Mouse (Mus musculus): ENCODE data around the gene Serpinf2. TPM values are rescaled to one million over a fixed set of nuclear protein-coding genes. Genes with fewer than 3 reads are reported as not detected.

The Serpinf2 gene
- polyA plus RNA-seq (2011; ENCODE audit: insufficient read depth, insufficient read length, low read depth, missing spikeins): not detected in 2 replicates

DNA sequence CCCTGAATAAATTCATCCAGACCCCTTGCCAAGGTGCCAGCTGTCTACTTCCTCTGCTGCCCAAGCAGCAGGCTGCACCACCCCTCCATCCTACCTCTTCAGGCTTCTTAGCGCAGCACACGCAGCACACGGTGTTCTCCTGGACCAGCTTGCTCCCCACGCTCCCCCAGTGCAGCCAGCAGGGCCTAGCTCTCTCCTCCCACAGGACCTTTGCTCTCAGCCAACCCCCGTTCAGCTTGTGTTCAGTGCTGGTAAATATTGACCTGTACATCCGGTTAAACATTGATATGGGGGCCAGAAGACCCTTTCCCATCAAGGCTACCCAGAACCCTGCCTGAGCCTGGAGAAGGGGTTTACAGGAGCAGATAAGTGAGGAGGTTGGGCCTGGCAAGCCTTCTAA lies at the start of gene Serpinf2:
Gene Serpinf2 (minus strand): TSS at position 229 of the 400 bp plus-strand sequence.
- TF ChIP-seq CTCF (IDR thresholded peaks at IDR 0.05; ENCODE audit: low read depth, low read length): no peak
- no peak for TF ChIP-seq POLR2A (IDR thresholded peaks at IDR 0.05; ENCODE audit: insufficient read depth, low read length)
- TF ChIP-seq EP300 (IDR thresholded peaks at IDR 0.05; ENCODE audit: insufficient read depth, low read depth, low read length): no peak
- Histone ChIP-seq H3K4me3 (ENCODE audit: low read depth, low read length) (no peak within 1 kb of the TSS), H3K9ac (ENCODE audit: low read depth, poor library complexity, severe bottlenecking) (no peak within 1 kb of the TSS), H3K27me3 (ENCODE audit: control insufficient read depth, insufficient read depth, low read length, poor library complexity, severe bottlenecking) (no peaks in the 10 kb centered on the region), H3K9me3 (replicated peaks; ENCODE audit: control insufficient read depth, insufficient read depth, low read length, poor library complexity, severe bottlenecking) (no peaks in the 10 kb centered on the region), H3K4me1 (ENCODE audit: control insufficient read depth, insufficient read depth, low read length) (peaks cover 2% of the 10 kb centered on the region), H3K36me3 (ENCODE audit: control insufficient read depth, insufficient read depth, low read length, poor library complexity, severe bottlenecking) (no peaks in the 10 kb centered on the region), H3K27ac (ENCODE audit: insufficient read depth, low read length) (no peak within 1 kb of the TSS)

DNA sequence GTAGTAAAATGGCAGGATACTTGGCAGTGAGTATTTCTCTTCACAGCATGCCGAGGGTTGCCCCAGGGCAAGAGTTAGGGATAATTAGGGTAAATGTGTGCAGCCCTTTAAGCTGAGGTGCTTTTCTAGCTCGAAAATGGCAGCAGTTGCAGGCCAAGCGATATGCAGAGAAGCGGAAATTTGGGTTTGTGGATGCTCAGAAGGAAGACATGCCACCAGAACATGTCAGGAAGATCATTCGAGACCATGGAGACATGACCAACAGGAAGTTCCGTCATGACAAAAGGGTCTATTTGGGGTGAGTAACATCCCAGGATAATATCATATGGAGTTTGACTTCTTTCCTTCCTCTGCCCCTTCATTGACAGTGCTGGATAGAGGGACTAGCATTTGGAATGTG lies 48.1 kb upstream of the Serpinf2 start:
- H3K36me3 ChIP-seq (ENCODE audit: control insufficient read depth, insufficient read depth, low read length, poor library complexity, severe bottlenecking): peaks cover 40% of the 10 kb centered on the region
- H3K4me3 ChIP-seq (ENCODE audit: low read depth, low read length): peak overlapping the region; percentile 84
- no peaks in the 10 kb centered on the region for H3K27me3 ChIP-seq (ENCODE audit: control insufficient read depth, insufficient read depth, low read length, poor library complexity, severe bottlenecking)
- H3K27ac ChIP-seq (ENCODE audit: insufficient read depth, low read length): no peak overlapping the region
- TF ChIP-seq CTCF (IDR thresholded peaks at IDR 0.05; ENCODE audit: low read depth, low read length) (no peak), EP300 (IDR thresholded peaks at IDR 0.05; ENCODE audit: insufficient read depth, low read depth, low read length) (no peak), POLR2A (IDR thresholded peaks at IDR 0.05; ENCODE audit: insufficient read depth, low read length) (no peak)
- H3K9ac ChIP-seq (ENCODE audit: low read depth, poor library complexity, severe bottlenecking): peak overlapping the region; percentile 98
- H3K9me3 ChIP-seq (replicated peaks; ENCODE audit: control insufficient read depth, insufficient read depth, low read length, poor library complexity, severe bottlenecking): no peaks in the 10 kb centered on the region
- H3K4me1 ChIP-seq (ENCODE audit: control insufficient read depth, insufficient read depth, low read length): no peaks in the 10 kb centered on the region

DNA sequence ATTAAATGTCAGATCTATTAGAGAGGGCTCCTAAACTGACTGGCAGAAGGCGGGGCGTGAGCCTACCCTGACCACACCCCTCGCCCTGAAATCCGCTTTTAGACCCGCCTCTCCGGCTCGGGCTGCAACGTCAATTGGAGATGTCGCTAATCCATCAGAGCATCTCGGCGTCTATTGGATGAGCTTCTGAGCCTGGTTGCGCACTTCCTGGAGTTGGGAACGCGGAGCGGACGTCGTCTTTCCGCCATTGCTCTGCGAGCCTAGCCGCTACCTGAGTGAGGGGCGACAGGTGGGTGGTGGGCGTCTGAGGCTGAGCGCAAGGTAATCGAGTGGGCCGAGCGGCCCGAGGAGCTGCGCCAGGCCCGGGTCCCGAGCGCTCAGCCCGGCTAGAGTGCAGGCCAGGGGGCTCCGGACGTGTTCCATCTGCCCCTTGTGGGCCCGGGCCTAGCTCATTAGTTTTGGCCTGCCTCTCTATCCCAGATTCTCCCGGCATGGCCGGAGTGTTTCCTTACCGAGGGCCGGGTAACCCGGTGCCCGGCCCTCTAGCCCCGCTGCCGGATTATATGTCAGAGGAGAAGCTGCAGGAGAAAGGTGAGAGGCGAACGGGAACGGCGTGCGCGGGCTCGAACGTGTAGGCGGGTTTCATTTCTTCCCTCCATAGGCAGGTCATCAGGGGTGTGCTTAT lies 47.4 kb upstream of the Serpinf2 start, which contains the start of gene Prpf8:
Gene Prpf8 (plus strand): TSS at position 216 of the 685 bp plus-strand sequence.
- Histone ChIP-seq H3K9ac (ENCODE audit: low read depth, poor library complexity, severe bottlenecking) (peak within 1 kb of the TSS; percentile 98), H3K4me3 (ENCODE audit: low read depth, low read length) (peak within 1 kb of the TSS; percentile 84), H3K27me3 (ENCODE audit: control insufficient read depth, insufficient read depth, low read length, poor library complexity, severe bottlenecking) (no peaks in the 10 kb centered on the region), H3K27ac (ENCODE audit: insufficient read depth, low read length) (no peak within 1 kb of the TSS), H3K9me3 (replicated peaks; ENCODE audit: control insufficient read depth, insufficient read depth, low read length, poor library complexity, severe bottlenecking) (no peaks in the 10 kb centered on the region), H3K36me3 (ENCODE audit: control insufficient read depth, insufficient read depth, low read length, poor library complexity, severe bottlenecking) (peaks cover 32% of the 10 kb centered on the region), H3K4me1 (ENCODE audit: control insufficient read depth, insufficient read depth, low read length) (no peaks in the 10 kb centered on the region)
- TF ChIP-seq POLR2A (IDR thresholded peaks at IDR 0.05; ENCODE audit: insufficient read depth, low read length): peak; percentile 56
- 0 out of 2 replicates have a peak, but pooled peaks have one; percentile 10 for TF ChIP-seq EP300 (IDR thresholded peaks at IDR 0.05; ENCODE audit: insufficient read depth, low read depth, low read length)
- TF ChIP-seq CTCF (IDR thresholded peaks at IDR 0.05; ENCODE audit: low read depth, low read length): no peak

DNA sequence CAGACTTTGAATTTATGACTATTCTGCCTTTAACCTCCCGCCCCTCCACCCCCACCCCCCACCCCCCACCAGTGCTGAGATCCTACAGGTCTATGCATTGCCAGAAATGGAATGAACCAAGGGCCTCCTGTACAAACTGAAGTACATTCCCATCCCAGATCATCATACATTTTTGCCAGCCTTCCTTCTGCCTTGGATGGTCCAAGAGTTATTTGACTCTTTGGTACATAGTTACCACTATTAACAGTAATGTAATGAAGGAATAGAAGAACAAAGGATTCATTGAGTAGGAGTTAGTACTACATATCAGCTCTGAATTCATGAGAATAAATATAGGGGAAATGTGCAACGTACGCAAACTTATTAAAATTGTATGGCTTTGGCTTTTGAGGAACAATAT lies 46.8 kb upstream of the Serpinf2 start:
- no peak overlapping the region for H3K4me3 ChIP-seq (ENCODE audit: low read depth, low read length)
- H3K27ac ChIP-seq (ENCODE audit: insufficient read depth, low read length): no peak overlapping the region
- no peaks in the 10 kb centered on the region for H3K4me1 ChIP-seq (ENCODE audit: control insufficient read depth, insufficient read depth, low read length)

GRCm38 (mm10) chr11:75473376-75473775 lies 34.0 kb upstream of the Serpinf2 start:
- Histone ChIP-seq H3K9ac (ENCODE audit: low read depth, poor library complexity, severe bottlenecking) (no peak overlapping the region), H3K9me3 (replicated peaks; ENCODE audit: control insufficient read depth, insufficient read depth, low read length, poor library complexity, severe bottlenecking) (no peaks in the 10 kb centered on the region), H3K27ac (ENCODE audit: insufficient read depth, low read length) (no peak overlapping the region), H3K4me3 (ENCODE audit: low read depth, low read length) (no peak overlapping the region), H3K4me1 (ENCODE audit: control insufficient read depth, insufficient read depth, low read length) (no peaks in the 10 kb centered on the region), H3K27me3 (ENCODE audit: control insufficient read depth, insufficient read depth, low read length, poor library complexity, severe bottlenecking) (no peaks in the 10 kb centered on the region), H3K36me3 (ENCODE audit: control insufficient read depth, insufficient read depth, low read length, poor library complexity, severe bottlenecking) (no peaks in the 10 kb centered on the region)
- no peak for TF ChIP-seq EP300 (IDR thresholded peaks at IDR 0.05; ENCODE audit: insufficient read depth, low read depth, low read length)

More for the DNA sequence above, 46.8 kb upstream of the Serpinf2 start:
- TF ChIP-seq POLR2A (IDR thresholded peaks at IDR 0.05; ENCODE audit: insufficient read depth, low read length): no peak
- TF ChIP-seq CTCF (IDR thresholded peaks at IDR 0.05; ENCODE audit: low read depth, low read length): no peak
- no peak for TF ChIP-seq EP300 (IDR thresholded peaks at IDR 0.05; ENCODE audit: insufficient read depth, low read depth, low read length)
- H3K27me3 ChIP-seq (ENCODE audit: control insufficient read depth, insufficient read depth, low read length, poor library complexity, severe bottlenecking): no peaks in the 10 kb centered on the region
- peaks cover 27% of the 10 kb centered on the region for H3K36me3 ChIP-seq (ENCODE audit: control insufficient read depth, insufficient read depth, low read length, poor library complexity, severe bottlenecking)
- no peaks in the 10 kb centered on the region for H3K9me3 ChIP-seq (replicated peaks; ENCODE audit: control insufficient read depth, insufficient read depth, low read length, poor library complexity, severe bottlenecking)
- no peak overlapping the region for H3K9ac ChIP-seq (ENCODE audit: low read depth, poor library complexity, severe bottlenecking)

- no peaks in the 10 kb centered on the region for H3K27me3 ChIP-seq (ENCODE audit: control insufficient read depth, insufficient read depth, low read length, poor library complexity, severe bottlenecking)
- TF ChIP-seq CTCF (IDR thresholded peaks at IDR 0.05; ENCODE audit: low read depth, low read length) (no peak), POLR2A (IDR thresholded peaks at IDR 0.05; ENCODE audit: insufficient read depth, low read length) (no peak), EP300 (IDR thresholded peaks at IDR 0.05; ENCODE audit: insufficient read depth, low read depth, low read length) (no peak)
- no peak overlapping the region for H3K9ac ChIP-seq (ENCODE audit: low read depth, poor library complexity, severe bottlenecking)
- no peaks in the 10 kb centered on the region for H3K4me1 ChIP-seq (ENCODE audit: control insufficient read depth, insufficient read depth, low read length)
- H3K4me3 ChIP-seq (ENCODE audit: low read depth, low read length): no peak overlapping the region
- H3K9me3 ChIP-seq (replicated peaks; ENCODE audit: control insufficient read depth, insufficient read depth, low read length, poor library complexity, severe bottlenecking): no peaks in the 10 kb centered on the region
- H3K27ac ChIP-seq (ENCODE audit: insufficient read depth, low read length): no peak overlapping the region
- no peaks in the 10 kb centered on the region for H3K36me3 ChIP-seq (ENCODE audit: control insufficient read depth, insufficient read depth, low read length, poor library complexity, severe bottlenecking)
These were observed 33.2 kb upstream of the Serpinf2 start for GRCm38 (mm10) chr11:75472469-75473081.
